Mouse (Mus musculus) hindbrain, postnatal 0 days (tissue): ENCODE measurements at regions not wholly inside any gene's neighbourhood (a gene's known extent, or its start where the extent isn't known, plus 50 kb on each side); places are given as distances from the start of the nearest gene placed in this dataset.

Experiments
- ATAC-seq: fragments of 200-750 bp; cut with Nextera tagmentation; 2 replicates; pipeline ENCODE4 v1.8.0; 2017; ENCODE audit warnings: mild to moderate bottlenecking, moderate TSS enrichment, moderate library complexity
- DNase-seq: peaks from one replicate; pipeline ENCODE4 v3.0.0-alpha.2; 2015; ENCODE audit warnings: low spot score
- H3K27ac ChIP-seq: fragments of 300-500 bp; sonication (generic); 2 replicates; pipeline ENCODE4 v1.5.1; 2014; ENCODE audit warnings: mild to moderate bottlenecking
- H3K27me3 ChIP-seq: fragments of 300-500 bp; sonication (generic); 2 replicates; pipeline ENCODE4 v1.6.1; 2014; ENCODE audit warnings: low read length, mixed read lengths; ENCODE audit not compliant: insufficient read depth
- H3K36me3 ChIP-seq: fragments of 300-500 bp; sonication (generic); 2 replicates; pipeline ENCODE4 v1.6.1; 2014; ENCODE audit warnings: low read length, mixed read lengths; ENCODE audit not compliant: insufficient read depth
- H3K4me1 ChIP-seq: fragments of 300-500 bp; sonication (generic); 2 replicates; pipeline ENCODE4 v1.6.1; 2014; ENCODE audit warnings: antibody characterized with exemption, low read length, mixed read lengths; ENCODE audit not compliant: insufficient read depth
- H3K4me2 ChIP-seq: fragments of 300-500 bp; sonication (generic); 2 replicates; pipeline ENCODE4 v1.6.1; 2014; ENCODE audit warnings: low read depth, mild to moderate bottlenecking, low read length, moderate library complexity, mixed read lengths
- H3K4me3 ChIP-seq: fragments of 300-500 bp; sonication (generic); 2 replicates; pipeline ENCODE4 v1.5.1; 2014; ENCODE audit warnings: low read length
- H3K9ac ChIP-seq: fragments of 300-500 bp; sonication (generic); replicated peaks from 2 replicates; pipeline ENCODE4 v1.6.1; 2014; ENCODE audit warnings: mild to moderate bottlenecking, low read length, moderate library complexity, mixed read lengths
- H3K9me3 ChIP-seq: fragments of 300-500 bp; sonication (generic); 2 replicates; pipeline ENCODE4 v1.6.1; 2016; ENCODE audit warnings: low read length, mixed read lengths
- CTCF ChIP-seq: IDR thresholded peaks from 2 replicates; pipeline ENCODE4 v1.5.1; 2016; ENCODE audit warnings: antibody characterized with exemption, control low read depth, low read depth
- WGBS: fragments of 180-500 bp; shearing (Covaris S2); extraction: QIAGEN DNeasy Blood & Tissue Kit; methylation state at CpG from one replicate; pipeline ENCODE4 v1.1.7; 2014; 5-methylcytosine and 5-hydroxymethylcytosine counted together

DNA sequence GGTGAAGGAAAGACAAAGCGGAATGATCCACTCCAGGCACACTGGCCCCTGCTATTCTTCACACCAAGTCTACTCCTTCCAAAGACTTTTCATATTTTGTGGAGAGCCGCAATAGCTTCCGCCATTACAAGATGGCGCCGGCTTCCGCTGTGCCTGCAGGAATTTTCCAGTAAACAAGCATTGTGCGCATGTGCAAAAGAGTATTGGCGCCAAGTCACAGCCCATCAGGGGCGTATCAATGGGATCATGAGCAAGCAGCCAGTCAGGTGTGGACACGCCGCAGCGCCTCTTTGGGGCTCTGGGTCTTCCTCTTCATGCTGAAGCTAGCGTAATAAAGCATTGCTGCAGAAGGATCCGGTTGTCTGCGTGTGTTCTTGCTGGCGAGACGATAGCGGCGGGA, 348.0 kb downstream of the Rwdd3 start:
- Histone ChIP-seq H3K36me3 (no peaks in the 10 kb centered on the region), H3K27ac (no peak overlapping the region), H3K4me1 (no peaks in the 10 kb centered on the region), H3K27me3 (no peaks in the 10 kb centered on the region), H3K4me3 (no peak overlapping the region), H3K9ac (no peak overlapping the region), H3K9me3 (no peaks in the 10 kb centered on the region), H3K4me2 (no peak overlapping the region)
- no peak for TF ChIP-seq CTCF
- ATAC-seq (no peak), DNase-seq (no peak)
- WGBS: 96% methylated on average over 19 of the region's 19 CpGs

DNA sequence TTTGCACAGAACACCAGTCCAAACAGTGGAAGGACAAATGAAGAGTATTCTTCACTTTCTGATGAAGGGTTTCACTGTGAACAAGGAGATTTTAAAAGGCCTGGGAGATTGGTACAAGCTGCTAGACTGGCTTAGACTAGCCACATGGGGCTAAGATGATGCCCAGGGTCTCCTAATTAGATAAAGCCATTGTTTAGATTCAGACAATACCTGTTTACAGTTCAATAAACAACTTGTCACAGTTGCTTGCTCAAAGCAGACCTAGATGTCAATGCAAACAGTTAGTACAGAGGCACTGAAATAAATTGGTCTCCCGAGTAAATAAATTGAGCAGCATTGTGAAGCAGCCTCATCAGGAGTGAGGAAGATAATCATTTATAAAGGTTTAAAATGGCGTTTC, 359.6 kb downstream of the Rwdd3 start:
- no peaks in the 10 kb centered on the region for H3K9me3 ChIP-seq
- ATAC-seq: no peak
- no peak for DNase-seq
- no peaks in the 10 kb centered on the region for H3K4me1 ChIP-seq
- no peak overlapping the region for H3K4me3 ChIP-seq
- H3K27ac ChIP-seq: no peak overlapping the region
- TF ChIP-seq CTCF: no peak
- no peak overlapping the region for H3K9ac ChIP-seq
- H3K4me2 ChIP-seq: no peak overlapping the region
- H3K27me3 ChIP-seq: no peaks in the 10 kb centered on the region
- WGBS: 48% methylated on average over 2 of the region's 2 CpGs
- no peaks in the 10 kb centered on the region for H3K36me3 ChIP-seq

DNA sequence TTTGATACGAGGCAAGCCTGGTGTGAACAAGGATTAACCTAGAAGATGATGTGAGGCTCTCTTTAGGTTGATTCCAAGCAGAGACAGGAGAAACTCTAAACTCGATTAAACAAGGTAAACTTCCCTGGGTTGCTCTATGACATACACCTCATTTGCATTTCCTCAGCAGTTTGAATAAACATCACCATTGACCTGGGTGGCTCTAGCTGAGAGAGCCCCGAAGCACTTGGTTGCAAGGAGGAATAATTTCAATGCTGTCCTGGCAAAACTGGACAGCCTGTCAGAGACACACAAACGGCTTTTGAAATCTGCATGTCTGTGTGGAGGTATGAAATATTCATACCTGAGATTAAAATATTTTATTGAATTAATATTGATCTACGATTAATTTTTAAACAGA, 361.0 kb downstream of the Rwdd3 start:
- Histone ChIP-seq H3K9me3 (no peaks in the 10 kb centered on the region), H3K27ac (no peak overlapping the region), H3K9ac (no peak overlapping the region), H3K4me1 (no peaks in the 10 kb centered on the region), H3K27me3 (no peaks in the 10 kb centered on the region), H3K4me2 (no peak overlapping the region), H3K36me3 (no peaks in the 10 kb centered on the region), H3K4me3 (no peak overlapping the region)
- no peak for ATAC-seq
- no peak for DNase-seq
- 53% methylated on average over 5 of the region's 5 CpGs for WGBS
- TF ChIP-seq CTCF: no peak

DNA sequence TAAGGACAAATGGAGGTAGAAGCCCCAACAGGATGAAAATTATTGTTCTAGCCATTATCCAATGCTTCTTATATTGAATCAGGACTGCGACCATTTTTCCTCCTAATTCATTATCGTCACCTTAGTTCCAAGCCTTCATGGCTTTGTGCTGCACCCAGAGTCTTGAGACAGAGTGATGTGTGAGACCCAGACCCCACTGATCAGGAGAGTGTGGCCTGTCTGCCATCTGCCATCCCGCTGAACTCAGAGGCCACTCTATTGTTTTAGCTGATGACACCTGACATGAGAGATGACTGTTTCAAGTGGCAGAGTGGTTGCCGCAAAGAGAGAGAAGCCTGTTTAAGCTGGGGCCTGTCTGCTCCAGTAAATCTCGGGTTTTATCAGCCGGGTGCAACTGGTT, 361.4 kb downstream of the Rwdd3 start:
- no peak for ATAC-seq
- DNase-seq: no peak
- TF ChIP-seq CTCF: no peak

DNA sequence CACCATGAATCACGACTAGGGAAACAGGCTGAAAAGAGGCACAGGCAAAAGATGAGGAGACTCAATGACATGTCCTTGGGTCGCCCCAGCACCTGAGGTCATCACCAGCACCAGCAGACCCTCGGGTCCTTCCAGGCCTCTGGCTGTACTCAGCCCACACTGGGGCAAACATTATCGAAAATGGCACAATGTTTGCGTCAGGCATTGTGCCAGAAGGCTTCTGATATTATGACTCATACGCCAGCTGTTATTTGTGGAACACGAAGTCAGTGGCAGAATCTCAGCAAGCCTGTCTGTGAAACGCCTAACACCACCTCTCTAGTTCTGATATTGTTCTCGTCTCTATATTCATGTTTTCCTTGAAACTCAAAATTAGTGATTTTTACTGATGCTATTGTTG, 384.8 kb downstream of the Rwdd3 start:
- H3K4me2 ChIP-seq: no peak overlapping the region
- DNase-seq (no peak), ATAC-seq (no peak)
- no peaks in the 10 kb centered on the region for H3K36me3 ChIP-seq
- H3K9ac ChIP-seq: no peak overlapping the region
- WGBS: 71% methylated on average over 9 of the region's 9 CpGs
- H3K4me3 ChIP-seq: no peak overlapping the region
- no peak overlapping the region for H3K27ac ChIP-seq
- TF ChIP-seq CTCF: no peak
- H3K9me3 ChIP-seq: no peaks in the 10 kb centered on the region
- H3K27me3 ChIP-seq: no peaks in the 10 kb centered on the region
- no peaks in the 10 kb centered on the region for H3K4me1 ChIP-seq

More for the DNA sequence above, 361.4 kb downstream of the Rwdd3 start:
- Histone ChIP-seq H3K27me3 (no peaks in the 10 kb centered on the region), H3K4me3 (no peak overlapping the region), H3K9ac (no peak overlapping the region), H3K9me3 (no peaks in the 10 kb centered on the region), H3K36me3 (no peaks in the 10 kb centered on the region), H3K27ac (no peak overlapping the region), H3K4me1 (no peaks in the 10 kb centered on the region), H3K4me2 (no peak overlapping the region)
- 55% methylated on average over 6 of the region's 6 CpGs for WGBS

DNA sequence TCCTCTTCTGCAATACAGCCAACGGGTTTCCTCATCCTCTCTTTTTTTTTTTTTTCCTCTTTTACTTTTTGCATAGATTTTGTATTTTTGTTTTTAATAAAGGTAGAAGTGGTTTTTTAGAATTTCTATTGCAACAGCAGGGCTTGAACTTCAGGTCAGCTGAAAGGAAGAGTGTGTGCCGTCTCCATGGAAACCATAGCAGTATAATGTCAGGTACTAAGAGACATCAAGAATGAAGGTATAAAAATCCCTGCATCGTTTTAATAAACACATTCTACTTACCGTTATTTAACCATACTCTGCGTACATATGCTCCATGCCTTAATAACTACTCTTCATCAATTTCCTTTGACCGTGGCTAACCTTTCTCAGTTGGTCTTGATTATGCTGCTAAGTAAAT, 390.0 kb downstream of the Rwdd3 start:
- Histone ChIP-seq H3K27ac (no peak overlapping the region), H3K9me3 (no peaks in the 10 kb centered on the region), H3K4me2 (no peak overlapping the region), H3K4me1 (no peaks in the 10 kb centered on the region), H3K4me3 (no peak overlapping the region), H3K9ac (no peak overlapping the region), H3K27me3 (no peaks in the 10 kb centered on the region), H3K36me3 (no peaks in the 10 kb centered on the region)
- WGBS: 76% methylated on average over 6 of the region's 6 CpGs
- no peak for DNase-seq
- ATAC-seq: no peak
- TF ChIP-seq CTCF: no peak

DNA sequence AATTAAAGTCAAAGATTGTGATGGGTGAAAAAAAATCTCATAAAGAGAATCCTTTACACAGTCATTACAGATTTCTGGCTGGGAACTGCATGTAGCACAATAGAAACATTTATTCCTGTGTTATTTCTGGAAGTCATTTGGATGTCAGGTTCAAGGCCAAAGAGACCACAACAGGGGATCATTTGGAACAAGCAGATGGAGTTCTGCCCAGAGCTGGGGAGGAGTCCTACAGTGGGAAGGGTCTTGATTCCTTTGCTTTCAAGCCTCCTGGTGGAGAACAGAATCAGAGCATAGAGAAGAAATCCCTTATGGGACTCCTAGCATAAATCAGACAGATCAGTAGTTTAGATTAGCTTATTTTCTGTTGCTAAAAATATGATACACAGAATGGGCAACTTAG, 392.4 kb downstream of the Rwdd3 start:
- Histone ChIP-seq H3K27me3 (no peaks in the 10 kb centered on the region), H3K9ac (no peak overlapping the region), H3K27ac (no peak overlapping the region), H3K4me3 (no peak overlapping the region), H3K36me3 (no peaks in the 10 kb centered on the region), H3K4me2 (no peak overlapping the region), H3K9me3 (no peaks in the 10 kb centered on the region), H3K4me1 (no peaks in the 10 kb centered on the region)
- peak; percentile 24 for DNase-seq
- peak; percentile 21 for TF ChIP-seq CTCF
- no peak for ATAC-seq
